Mouse (Mus musculus): ENCODE measurements around the gene Hint3.

- TF ChIP-seq CTCF (conservative IDR thresholded peaks at IDR 0.05; ENCODE audit: insufficient read depth, insufficient read length, low read depth, low read length), result no peak
- no peak for TF ChIP-seq POLR2A (IDR thresholded peaks at IDR 0.05; ENCODE audit: low read depth, low read length)
Measured at GRCm38 (mm10) chr10:30666580-30666979, 37.1 kb upstream of the Hint3 start.

Data from kidney, adult 2 months (tissue).